Mouse (Mus musculus) embryonic facial prominence, embryonic 10.5 days (tissue): ENCODE results near the gene Ace3. TPM values are rescaled to one million over a fixed set of nuclear protein-coding genes. Genes with fewer than 3 reads are reported as not detected.

Experiments used
- DNase-seq: peaks from one replicate; pipeline ENCODE4 v3.0.0-alpha.2; 2017; ENCODE audit warnings: low spot score
- H3K27ac ChIP-seq: fragments of 300-500 bp; sonication (generic); replicated peaks from 2 replicates; pipeline ENCODE4 v1.5.1; 2016; ENCODE audit warnings: mild to moderate bottlenecking
- H3K27me3 ChIP-seq: fragments of 300-500 bp; sonication (generic); replicated peaks from 2 replicates; pipeline ENCODE4 v1.6.1; 2016; ENCODE audit warnings: low read depth, mild to moderate bottlenecking; ENCODE audit not compliant: poor library complexity, severe bottlenecking
- H3K36me3 ChIP-seq: fragments of 300-500 bp; sonication (generic); replicated peaks from 2 replicates; pipeline ENCODE4 v1.6.1; 2016; ENCODE audit warnings: mild to moderate bottlenecking, moderate library complexity
- H3K4me1 ChIP-seq: fragments of 300-500 bp; sonication (generic); 2 replicates; pipeline ENCODE4 v1.6.1; 2016
- H3K4me3 ChIP-seq: fragments of 300-500 bp; sonication (generic); 2 replicates; pipeline ENCODE4 v1.5.1; 2016; ENCODE audit warnings: mild to moderate bottlenecking, moderate library complexity
- H3K9me3 ChIP-seq: fragments of 300-500 bp; sonication (generic); 2 replicates; pipeline ENCODE4 v1.6.1; 2016; ENCODE audit warnings: mild to moderate bottlenecking
- WGBS: fragments of 180-500 bp; shearing (Covaris S2); methylation state at CpG from one replicate; pipeline ENCODE4 v1.1.7; 2016; 5-methylcytosine and 5-hydroxymethylcytosine counted together
- polyA plus RNA-seq: library from polyadenylated mRNA; unstranded; fragments of >200 nt; fragmentation: Nextera tagmentation; extraction: Ambion mirVana; gene quantifications from 2 replicates; pipeline ENCODE4 v1.2.1, GENCODE M21; 2016

The Ace3 gene
- polyA plus RNA-seq, result not detected in 2 replicates

DNA sequence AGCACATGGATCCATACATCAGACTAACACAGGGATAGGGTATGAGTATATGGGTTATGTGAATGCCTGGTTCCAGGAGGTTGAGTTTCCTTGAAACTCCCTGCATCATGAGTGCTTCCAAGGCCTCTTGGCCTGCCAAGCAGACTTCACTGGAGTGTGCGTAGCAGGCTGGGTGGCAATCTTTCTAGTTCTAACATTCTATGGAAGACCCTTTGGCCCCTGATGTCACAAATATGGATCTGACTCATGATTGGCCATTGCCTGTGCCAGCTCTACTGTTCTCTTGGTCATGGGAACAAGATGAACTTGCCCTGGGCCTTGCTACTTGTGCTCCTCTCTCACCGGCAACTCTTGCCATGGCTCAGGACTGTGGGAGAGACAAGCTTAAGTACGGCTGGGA lies at the start of gene Ace3:
TSS of gene Ace3 (plus strand) at position 301 of the 400 bp plus-strand sequence.
- H3K4me3 ChIP-seq, result no peak within 1 kb of the TSS

DNA sequence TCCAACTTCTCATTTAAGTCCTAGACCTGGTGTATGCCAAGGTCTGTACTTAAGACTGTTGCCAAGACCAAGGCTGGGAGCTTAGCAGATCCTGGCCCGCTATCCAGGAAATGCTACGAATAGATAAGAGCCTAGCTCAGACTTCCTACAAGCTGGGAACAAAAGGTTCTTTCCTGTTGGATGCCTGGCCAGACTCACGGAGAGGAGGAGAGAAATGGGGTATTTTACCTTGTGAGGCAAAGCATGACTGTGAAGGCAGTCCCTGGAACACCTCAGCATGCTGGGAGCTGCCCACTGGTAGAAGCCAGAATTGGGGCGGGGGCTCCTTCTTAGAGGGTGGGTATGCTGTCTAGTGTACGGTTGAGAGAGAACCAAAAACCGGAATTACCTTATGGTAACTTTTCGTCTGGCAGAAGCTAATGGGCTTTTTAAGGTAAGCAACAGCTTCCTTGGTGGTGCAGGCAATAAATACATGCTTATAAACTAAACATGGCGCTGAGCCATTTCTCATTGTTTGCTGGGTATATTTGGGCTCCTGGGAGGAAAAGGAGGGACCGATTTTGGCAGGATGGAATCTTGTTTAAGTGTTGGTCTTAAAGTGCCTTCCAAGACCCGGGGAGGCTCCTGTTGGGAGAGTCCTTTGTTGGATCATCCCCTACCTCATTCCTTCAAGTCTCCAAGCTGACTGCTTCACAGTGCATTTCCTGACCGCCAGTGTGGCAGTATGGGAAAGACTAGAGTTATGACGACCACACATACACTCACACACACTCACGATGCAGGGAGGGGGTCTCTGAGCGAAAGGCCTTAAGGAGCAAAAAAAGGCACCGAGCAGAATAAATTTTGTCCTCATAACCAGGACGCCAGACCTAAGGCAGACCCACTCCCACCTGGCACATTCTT lies 49.5 kb upstream of the Ace3 start:
- Histone ChIP-seq H3K36me3 (no peaks in the 10 kb centered on the region), H3K27me3 (peaks cover 69% of the 10 kb centered on the region), H3K4me1 (peaks cover 54% of the 10 kb centered on the region), H3K9me3 (no peaks in the 10 kb centered on the region), H3K4me3 (peak overlapping the region; percentile 79), H3K27ac (no peak overlapping the region)
- DNase-seq, result no peak
- 80% methylated on average over 16 of the region's 16 CpGs for WGBS

More for the DNA sequence above, at the start of gene Ace3:
- no peaks in the 10 kb centered on the region for H3K36me3 ChIP-seq
- peaks cover 2% of the 10 kb centered on the region; the same call in 1 of the 2 replicates for H3K4me1 ChIP-seq
- 96% methylated on average over 3 of the region's 3 CpGs for WGBS
- H3K9me3 ChIP-seq, result no peaks in the 10 kb centered on the region
- no peak for DNase-seq
- no peaks in the 10 kb centered on the region for H3K27me3 ChIP-seq
- no peak within 1 kb of the TSS for H3K27ac ChIP-seq

DNA sequence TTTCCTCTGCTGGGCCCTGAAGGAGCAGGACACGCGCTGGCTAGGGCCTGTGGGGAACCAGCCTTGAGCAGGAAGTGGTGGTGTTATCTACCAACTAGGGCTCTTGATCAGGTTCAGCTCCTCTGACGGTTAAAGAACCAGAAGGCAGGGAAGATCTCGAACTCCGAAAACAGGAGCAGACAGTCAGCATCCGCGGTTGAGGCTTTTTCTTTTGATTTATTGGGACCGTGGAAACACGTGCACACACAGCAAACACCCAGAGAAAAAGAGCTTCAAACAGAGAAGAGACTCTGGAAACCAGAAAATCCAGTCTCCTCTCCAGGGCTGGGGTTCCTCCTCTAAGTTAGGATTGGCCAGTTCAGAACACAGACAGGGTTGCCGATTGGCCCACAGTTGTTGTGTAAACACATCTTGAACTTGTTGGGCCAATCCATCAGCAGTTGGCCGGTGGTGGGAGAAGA lies 47.8 kb upstream of the Ace3 start:
- H3K27ac ChIP-seq, result peak overlapping the region; percentile 25; the same call in 1 of the 2 replicates
- H3K4me3 ChIP-seq, result no peak overlapping the region
- 44% methylated on average over 11 of the region's 11 CpGs for WGBS
- peak; percentile 40 for DNase-seq
- H3K4me1 ChIP-seq, result peaks cover 56% of the 10 kb centered on the region
- no peaks in the 10 kb centered on the region for H3K36me3 ChIP-seq
- no peaks in the 10 kb centered on the region for H3K9me3 ChIP-seq
- H3K27me3 ChIP-seq, result peaks cover 52% of the 10 kb centered on the region

DNA sequence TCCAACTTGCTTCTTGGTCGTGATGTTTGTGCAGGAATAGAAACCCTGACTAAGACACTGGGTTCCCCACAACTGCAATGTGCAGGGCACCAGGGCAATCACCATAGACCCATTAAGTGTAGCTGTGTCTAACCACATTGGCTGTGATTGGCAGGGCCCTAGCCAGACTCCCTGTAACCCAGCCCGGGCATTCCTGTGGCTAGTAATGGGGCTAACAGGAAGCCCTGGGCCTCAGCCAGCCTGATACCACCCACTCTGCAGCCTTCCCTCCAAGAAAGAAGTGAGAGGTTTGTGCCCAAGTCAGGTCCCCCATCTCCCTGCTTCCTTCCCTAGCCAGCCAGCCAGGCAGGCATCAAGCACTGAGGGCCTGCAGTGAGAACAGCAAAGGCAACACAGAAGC lies 46.2 kb upstream of the Ace3 start:
- peaks cover 36% of the 10 kb centered on the region for H3K27me3 ChIP-seq
- no peak overlapping the region for H3K4me3 ChIP-seq
- DNase-seq, result no peak
- no peaks in the 10 kb centered on the region for H3K36me3 ChIP-seq
- H3K27ac ChIP-seq, result peak overlapping the region; percentile 19; the same call in 1 of the 2 replicates
- H3K9me3 ChIP-seq, result no peaks in the 10 kb centered on the region
- peaks cover 45% of the 10 kb centered on the region for H3K4me1 ChIP-seq
- WGBS, result 82% methylated on average over 2 of the region's 2 CpGs

DNA sequence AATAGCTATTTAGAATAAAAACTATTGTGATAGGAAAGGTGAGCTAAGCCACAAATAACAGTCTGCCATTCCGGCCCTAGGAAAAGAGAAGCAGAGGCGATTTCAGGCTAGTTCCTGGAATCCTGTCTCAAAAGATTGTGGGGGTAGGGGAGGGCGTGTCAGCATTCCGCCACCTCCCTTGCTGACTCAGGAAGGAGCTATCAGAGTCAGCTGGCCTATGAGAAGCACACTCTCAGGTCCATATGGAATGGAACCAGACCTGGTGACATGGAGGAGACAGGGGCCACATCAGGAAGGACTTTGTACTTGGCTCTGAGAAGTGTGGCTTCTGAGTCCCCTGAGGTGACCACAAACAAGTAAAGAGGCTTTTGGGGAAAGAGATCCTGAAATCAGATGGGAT lies 44.0 kb upstream of the Ace3 start:
- Histone ChIP-seq H3K36me3 (no peaks in the 10 kb centered on the region), H3K4me1 (peaks cover 28% of the 10 kb centered on the region), H3K27ac (no peak overlapping the region), H3K9me3 (no peaks in the 10 kb centered on the region), H3K4me3 (no peak overlapping the region), H3K27me3 (peaks cover 14% of the 10 kb centered on the region; the same call in 1 of the 2 replicates)
- DNase-seq, result no peak
- 71% methylated on average over 4 of the region's 4 CpGs for WGBS

DNA sequence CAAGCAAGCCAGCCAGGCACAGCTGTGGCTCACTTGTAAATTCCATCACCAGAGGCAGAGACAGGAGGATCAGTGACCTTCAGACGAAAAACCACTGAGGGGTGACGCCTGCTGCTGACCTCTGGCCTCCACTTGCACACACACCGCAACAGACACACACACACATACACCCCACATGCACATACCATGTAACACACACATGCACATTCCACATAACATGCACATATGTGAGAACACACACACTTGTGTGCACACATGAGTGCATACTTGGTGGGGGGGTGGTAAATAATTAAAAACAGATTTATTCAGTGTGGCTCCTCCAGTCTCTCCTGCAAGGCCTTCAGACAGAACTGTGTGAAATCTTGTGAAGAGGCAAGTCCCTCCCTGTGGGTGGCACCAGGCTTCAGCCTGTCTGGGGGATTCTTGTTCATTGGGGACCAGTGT lies 42.9 kb upstream of the Ace3 start:
- Histone ChIP-seq H3K4me3 (no peak overlapping the region), H3K9me3 (no peaks in the 10 kb centered on the region), H3K4me1 (peaks cover 28% of the 10 kb centered on the region), H3K27ac (no peak overlapping the region), H3K36me3 (no peaks in the 10 kb centered on the region), H3K27me3 (0 out of 2 replicates have a peak, but pooled peaks cover 3% of the 10 kb centered on the region)
- no peak for DNase-seq
- WGBS, result 33% methylated on average over 3 of the region's 3 CpGs

DNA sequence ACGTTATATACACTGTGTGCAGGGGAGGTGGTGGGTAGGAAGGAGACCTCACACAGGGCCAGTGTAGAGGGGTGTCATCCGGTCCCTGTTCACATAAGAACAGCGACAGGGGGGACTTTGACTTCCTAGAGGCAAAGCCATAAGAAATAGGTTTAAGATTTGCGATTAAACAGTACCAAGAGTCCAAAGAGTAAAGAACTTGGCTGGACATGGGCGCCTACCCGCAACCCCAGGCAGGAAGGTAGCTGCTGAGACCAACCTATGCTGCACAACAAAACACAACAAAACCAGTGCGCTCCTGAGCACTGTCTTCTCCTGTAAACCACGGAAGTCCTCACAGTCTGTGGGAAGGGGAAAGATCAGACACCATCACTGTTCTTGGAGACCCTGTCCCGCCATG lies 42.4 kb upstream of the Ace3 start:
- H3K27ac ChIP-seq, result no peak overlapping the region
- H3K4me1 ChIP-seq, result peaks cover 26% of the 10 kb centered on the region
- 0 out of 2 replicates have a peak, but pooled peaks cover 3% of the 10 kb centered on the region for H3K27me3 ChIP-seq
- 87% methylated on average over 9 of the region's 9 CpGs for WGBS
- no peaks in the 10 kb centered on the region for H3K36me3 ChIP-seq
- no peak overlapping the region for H3K4me3 ChIP-seq
- no peaks in the 10 kb centered on the region for H3K9me3 ChIP-seq
- no peak for DNase-seq

DNA sequence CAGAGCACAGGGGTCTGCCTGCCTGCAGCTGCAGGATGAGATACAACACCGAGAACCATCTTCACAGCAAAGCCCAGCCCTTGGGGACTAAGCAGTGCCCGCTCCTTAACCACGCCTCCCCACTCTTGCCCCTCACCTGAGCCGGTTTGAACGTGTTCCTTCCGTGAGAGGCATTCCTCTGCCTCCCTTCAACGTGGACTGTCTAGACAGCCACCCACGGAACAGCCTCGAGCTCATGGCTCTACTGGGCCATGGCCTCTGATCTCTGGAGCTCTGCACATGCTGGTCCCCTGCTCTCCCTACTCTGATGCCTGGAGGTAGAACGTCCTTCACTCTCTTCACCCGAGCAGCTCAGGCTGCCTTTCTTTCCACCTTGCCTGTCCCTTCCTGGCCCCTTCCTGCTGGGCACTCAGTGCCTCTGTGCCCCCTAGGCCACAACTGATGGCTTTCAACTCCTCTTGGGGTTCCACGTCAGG lies 41.5 kb upstream of the Ace3 start, which contains the start of gene Cyb561:
TSS of gene Cyb561 (minus strand) at position 426 of the 476 bp plus-strand sequence.
- H3K27ac ChIP-seq, result 0 out of 2 replicates have a peak within 1 kb of the TSS, but pooled peaks have one; percentile 4
- H3K4me3 ChIP-seq, result no peak within 1 kb of the TSS
- 0 out of 2 replicates have a peak, but pooled peaks cover 3% of the 10 kb centered on the region for H3K27me3 ChIP-seq
- peaks cover 24% of the 10 kb centered on the region for H3K4me1 ChIP-seq
- 72% methylated on average over 12 of the region's 12 CpGs for WGBS
- DNase-seq, result no peak
- no peaks in the 10 kb centered on the region for H3K36me3 ChIP-seq
- H3K9me3 ChIP-seq, result no peaks in the 10 kb centered on the region

DNA sequence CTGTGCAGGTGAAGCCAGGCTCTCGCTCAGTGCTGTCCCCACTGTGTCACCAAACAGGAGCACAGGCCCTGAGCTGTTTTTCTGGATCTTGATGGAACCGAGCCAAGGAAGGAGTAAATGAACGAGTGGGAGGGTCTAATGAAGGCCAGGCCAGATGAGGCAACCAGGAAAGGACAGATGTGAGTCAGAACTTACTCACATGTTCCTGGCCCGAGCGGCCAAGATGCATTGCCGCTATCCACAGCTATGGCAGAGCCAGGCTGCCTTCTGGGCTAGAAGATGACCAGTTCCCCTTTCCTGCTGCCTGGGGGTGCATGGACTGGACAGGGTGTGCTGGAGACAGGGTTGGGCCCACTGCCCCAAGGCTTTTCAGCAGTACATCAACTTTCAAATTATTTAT lies 41.1 kb upstream of the Ace3 start:
- WGBS, result 80% methylated on average over 6 of the region's 6 CpGs
- Histone ChIP-seq H3K27ac (0 out of 2 replicates have a peak overlapping the region, but pooled peaks have one; percentile 4), H3K27me3 (0 out of 2 replicates have a peak, but pooled peaks cover under 1% of the 10 kb centered on the region), H3K4me3 (no peak overlapping the region), H3K9me3 (no peaks in the 10 kb centered on the region), H3K4me1 (peaks cover 22% of the 10 kb centered on the region), H3K36me3 (no peaks in the 10 kb centered on the region)
- no peak for DNase-seq

DNA sequence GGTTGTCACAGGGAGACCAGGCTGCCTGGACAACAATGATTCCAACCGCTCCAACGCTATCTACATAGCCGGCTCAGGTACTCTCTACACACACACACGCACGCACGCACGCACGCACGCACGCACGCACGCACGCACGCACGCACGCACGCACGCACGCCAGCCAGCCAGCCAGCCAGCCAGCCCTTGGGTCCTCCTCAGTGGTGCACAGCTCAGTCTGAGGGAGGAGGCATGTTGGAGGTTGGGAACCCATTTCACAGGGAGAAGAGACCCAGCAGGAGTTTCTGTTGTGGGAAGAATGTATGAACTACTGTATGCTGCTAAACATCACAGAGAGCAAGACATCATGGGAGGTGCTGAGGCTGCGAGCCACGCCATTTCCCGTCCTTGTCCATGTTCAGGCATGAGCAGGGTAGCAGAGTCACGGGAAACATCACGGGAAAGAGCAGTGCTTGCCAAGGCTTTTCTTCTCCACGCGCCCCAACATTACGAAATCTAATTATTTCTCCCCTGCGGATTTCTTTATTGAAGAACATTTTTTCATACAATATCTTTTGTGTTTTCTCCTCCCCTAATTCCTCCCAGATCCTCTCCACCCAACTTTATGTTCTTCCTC lies 38.6 kb upstream of the Ace3 start:
- DNase-seq, result no peak
- Histone ChIP-seq H3K36me3 (no peaks in the 10 kb centered on the region), H3K4me3 (no peak overlapping the region), H3K9me3 (no peaks in the 10 kb centered on the region), H3K27me3 (no peaks in the 10 kb centered on the region), H3K4me1 (peaks cover 15% of the 10 kb centered on the region), H3K27ac (no peak overlapping the region)
- 93% methylated on average over 28 of the region's 28 CpGs for WGBS

DNA sequence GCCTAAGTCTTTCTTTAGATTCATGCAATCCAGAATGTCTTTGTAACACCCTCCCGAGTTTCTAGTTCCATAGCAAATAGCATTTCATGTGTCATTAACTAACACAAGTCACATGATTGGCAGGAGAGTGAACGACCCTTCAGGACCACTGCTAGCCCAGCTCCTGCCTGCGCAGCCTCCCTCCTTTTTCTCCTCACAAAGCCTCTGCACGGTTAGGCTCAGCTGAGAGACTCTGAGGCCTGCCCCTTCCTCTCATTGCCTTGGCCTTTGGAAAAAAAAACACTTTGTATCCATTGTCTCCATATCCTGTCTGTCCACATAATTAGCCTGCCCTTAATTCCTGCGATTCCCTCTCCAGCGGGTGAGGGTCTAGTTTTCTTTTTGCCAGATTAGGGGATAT lies 37.0 kb upstream of the Ace3 start:
- Histone ChIP-seq H3K36me3 (no peaks in the 10 kb centered on the region), H3K4me1 (peaks cover 8% of the 10 kb centered on the region), H3K27me3 (no peaks in the 10 kb centered on the region), H3K27ac (no peak overlapping the region), H3K9me3 (no peaks in the 10 kb centered on the region), H3K4me3 (no peak overlapping the region)
- 52% methylated on average over 6 of the region's 6 CpGs for WGBS
- no peak for DNase-seq

DNA sequence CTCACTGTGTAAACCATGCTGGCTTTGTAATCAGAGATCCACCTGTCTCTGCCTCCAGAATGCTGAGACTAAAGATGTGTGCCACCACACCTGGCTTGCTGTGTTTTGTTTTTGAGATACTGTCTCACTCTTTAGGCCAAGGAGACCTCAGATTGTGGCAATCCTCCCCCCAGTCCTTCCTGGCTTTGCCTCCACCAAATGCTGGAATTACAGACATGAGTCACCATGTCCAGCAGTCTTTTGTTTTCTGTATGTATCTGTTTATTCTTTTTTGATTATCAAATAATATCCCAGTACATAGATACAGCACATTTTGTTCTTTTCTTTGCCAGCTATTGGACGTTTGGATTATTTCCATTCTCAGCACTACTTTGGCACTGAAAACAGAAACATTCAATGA lies 35.9 kb upstream of the Ace3 start:
- H3K27me3 ChIP-seq, result no peaks in the 10 kb centered on the region
- no peaks in the 10 kb centered on the region for H3K36me3 ChIP-seq
- no peaks in the 10 kb centered on the region for H3K9me3 ChIP-seq
- peaks cover 8% of the 10 kb centered on the region for H3K4me1 ChIP-seq
- WGBS, result 64% methylated on average over 1 of the region's 1 CpGs
- H3K4me3 ChIP-seq, result no peak overlapping the region
- H3K27ac ChIP-seq, result no peak overlapping the region
- no peak for DNase-seq
